Mouse (Mus musculus) neutrophil, adult 65 days (primary cell): Measurements from ENCODE around the gene Stoml2. TPM values are rescaled to one million over a fixed set of nuclear protein-coding genes. Genes with fewer than 3 reads are reported as not detected.

ENCODE experiments used
- total RNA-seq: library from RNA; stranded (reverse); gene quantifications from 2 replicates; pipeline ENCODE4 v1.2.4, GENCODE M21; 2023

Gene Stoml2
- 37.9 and 43.3 TPM in 2 replicates for total RNA-seq

DNA sequence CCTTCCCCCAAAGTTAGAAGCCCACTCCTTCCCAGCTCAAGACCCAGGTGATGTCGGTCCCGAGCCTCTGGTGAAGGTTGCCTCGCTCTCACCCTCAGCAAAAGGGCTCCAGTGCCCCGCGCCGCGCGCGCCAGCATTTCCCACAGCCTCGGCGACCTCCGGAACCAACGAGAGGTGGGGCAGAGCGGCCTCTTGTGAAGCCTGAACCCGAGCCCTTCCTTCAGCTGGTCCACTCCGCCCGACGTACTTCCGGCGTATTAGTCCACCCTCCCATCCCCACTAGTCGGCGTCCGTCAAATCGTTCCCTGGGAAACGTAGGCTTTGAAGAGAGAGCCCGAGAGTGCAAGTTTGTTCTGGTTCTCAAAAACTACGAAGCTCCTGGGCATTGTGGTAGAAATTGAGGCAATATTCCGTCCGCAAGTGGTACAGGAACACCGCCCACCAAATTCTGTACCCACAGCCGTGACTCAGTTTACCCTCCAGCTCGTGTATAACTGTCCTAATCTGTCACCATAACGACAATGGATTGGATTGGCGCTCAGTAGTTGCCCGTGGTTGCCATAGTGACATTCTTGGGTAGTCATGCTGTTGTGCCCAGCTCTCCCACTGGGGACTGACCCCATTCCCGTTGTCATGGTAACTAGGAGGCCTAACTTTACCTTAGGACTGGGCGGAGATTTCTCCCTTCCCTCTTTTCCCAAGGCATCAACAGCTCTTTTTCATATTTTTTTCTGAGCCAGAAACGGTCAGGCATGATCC is at the start of gene Stoml2:
Gene Stoml2, minus strand, starts transcription at position 474 of the 759 bp plus-strand sequence.

DNA sequence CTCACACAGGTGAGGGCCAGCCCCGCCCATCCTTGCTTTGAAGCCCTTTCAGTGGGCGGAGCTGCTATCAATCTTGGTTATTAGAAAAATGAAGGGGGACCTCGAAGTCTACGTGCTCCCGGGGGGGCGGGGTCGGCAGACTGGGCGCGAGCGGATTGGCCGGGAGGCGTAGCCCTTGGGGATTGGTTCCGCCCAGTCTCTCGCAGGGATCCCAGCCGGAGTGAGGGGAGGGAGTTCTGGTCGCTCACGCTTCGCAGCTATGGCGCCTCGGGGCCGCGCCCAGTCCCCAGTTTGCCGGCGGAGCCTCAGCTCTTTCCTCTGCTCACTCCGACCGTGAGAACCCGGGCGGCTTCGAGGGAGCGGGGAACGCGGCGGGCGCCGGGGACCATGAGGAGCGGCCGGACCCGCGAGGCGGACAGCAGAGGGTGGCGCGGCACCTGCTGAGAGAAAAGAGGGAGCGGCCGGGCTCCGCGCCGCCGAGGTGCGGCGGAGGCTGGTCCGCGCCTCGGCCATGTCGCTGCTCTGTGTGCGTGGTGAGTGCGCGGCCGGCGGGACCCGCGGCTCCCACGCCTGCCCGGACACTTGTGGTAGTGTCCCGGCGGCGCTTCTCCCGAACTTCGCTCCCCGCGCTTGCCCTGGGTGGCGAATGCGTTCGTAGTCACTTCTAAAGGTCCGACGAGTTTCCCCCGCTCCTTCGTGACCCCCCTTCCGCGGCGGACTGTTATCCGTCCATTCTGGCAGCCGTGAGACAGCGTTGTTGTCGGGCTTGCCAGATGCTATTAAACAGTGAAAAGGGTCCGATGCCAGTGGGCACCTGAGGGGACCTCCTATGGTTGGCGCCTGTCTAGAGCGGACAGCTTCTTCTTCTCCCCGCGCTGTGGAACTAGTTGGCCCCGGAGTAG is 27.5 kb upstream of the Stoml2 start, which contains the start of gene Unc13b:
Gene Unc13b, plus strand, starts transcription at position 201 of the 902 bp plus-strand sequence.

DNA sequence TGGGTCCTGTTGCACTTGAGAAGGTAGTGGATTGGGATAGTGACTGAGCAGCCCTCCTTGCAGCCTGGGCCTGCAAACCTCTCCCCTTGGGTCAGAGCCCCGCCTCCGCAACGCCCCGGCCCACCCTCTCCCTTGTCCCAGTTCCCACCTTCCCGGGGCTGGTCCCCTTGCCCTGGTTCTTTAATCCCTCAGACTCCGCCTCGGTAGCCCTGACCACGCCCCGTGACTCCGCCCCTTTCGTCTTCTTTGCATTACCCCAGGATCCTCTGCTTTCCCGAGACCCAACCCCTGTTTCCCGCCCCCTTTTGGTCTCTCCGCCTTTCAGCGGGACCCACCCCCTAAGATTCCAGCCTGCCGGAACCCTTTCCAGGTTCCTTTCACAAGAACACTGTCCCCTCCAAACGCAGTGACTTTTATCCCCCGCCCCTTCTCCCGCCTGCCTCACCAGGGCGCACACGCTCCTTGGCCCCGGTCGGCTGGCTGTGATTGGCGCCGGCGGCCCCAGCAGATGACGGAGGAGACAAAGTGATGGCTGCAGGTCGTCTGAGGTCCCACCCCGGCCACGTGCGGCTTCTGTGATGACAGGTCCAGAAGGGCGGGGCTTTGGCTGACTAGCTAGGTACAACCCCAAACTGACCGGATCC is 14.3 kb upstream of the Stoml2 start, which contains the start of gene Fam214b:
Gene Fam214b, minus strand, starts transcription at position 562 of the 644 bp plus-strand sequence.

DNA sequence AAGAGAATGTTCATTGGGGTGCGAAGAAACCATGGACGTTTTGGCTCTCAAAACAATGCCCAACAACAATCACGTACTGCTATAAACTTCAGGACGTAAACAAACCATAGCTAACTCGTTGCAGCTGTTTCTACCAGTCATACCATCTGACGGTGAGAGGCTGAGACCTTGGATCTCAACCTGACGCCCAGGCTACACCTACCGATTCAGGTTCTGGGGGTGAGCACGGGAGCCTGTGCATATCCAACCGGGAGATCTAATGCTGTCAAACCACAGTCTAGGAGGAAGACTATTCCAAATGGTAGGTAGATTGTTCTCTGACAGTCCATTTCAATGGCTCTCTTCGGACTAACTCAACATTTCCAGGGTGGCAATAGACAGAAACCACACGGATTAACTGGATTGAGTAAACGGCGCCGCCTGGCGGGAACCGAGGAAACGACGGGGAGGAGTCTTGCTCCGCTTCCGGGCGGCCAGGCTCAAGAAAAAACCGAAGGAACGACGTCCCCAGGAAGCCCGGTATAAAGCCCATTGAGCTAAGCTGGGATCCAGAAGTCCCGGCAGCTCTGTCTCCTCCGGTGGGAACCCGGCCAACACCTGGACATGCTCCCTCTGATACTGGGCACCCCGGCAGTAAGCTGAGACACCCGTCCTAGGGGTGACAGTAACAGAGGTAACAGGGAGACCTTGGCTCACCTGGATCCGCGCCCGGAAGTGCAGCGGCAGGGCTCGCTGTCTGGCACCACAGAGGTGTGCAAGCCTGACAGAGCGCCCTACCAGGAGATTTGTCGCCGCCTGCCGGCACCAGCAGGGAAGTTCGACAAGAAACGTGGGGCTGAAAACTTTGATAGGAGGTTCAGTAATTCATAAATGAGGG is 6.2 kb downstream of the Stoml2 start, which contains the start of gene Pigo:
Gene Pigo, minus strand, starts transcription at position 736 of the 877 bp plus-strand sequence.

DNA sequence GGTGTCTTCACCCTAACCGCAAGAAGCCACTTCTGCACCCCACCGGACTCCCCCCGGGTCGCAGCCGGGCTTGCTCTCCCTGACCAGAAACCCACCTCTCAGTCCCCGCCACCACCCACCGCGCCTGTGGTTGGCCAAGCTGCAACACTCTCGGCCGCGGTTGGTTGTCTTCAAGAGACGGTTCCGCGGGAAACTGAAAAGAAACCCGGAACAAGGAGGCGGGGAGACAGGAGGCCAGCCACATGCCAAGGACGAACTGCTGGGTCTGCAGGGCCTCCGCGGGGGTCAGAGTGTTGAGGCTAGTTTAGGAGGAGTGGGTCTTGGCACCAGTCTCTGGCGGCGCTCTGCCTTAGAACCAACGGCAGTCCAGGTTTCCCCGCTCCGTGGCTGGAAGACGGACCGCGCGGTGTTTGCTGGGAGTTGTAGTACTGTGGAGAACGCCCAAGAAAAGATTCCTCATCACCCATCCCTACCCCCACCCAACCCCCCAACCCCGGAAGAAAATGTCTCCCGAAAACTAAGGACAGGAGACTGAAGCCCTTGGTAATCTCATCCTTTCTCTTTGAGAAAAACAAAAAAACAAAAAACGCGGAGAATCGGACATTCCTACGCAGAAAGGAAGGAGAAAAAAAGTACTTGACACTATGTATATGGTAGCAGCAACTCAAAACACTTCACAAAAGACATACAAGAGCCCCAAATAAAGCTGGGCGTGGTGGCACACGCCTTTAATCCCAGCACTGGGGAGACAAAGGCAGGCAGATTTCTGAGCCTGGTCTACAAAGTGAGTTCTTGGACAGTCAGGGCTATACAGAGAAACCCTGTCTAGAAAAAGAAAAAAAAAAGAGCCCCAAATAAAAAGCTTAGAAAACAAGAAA is 21.1 kb downstream of the Stoml2 start, which contains the start of gene Fancg:
Gene Fancg, minus strand, starts transcription at position 346 of the 878 bp plus-strand sequence.

DNA sequence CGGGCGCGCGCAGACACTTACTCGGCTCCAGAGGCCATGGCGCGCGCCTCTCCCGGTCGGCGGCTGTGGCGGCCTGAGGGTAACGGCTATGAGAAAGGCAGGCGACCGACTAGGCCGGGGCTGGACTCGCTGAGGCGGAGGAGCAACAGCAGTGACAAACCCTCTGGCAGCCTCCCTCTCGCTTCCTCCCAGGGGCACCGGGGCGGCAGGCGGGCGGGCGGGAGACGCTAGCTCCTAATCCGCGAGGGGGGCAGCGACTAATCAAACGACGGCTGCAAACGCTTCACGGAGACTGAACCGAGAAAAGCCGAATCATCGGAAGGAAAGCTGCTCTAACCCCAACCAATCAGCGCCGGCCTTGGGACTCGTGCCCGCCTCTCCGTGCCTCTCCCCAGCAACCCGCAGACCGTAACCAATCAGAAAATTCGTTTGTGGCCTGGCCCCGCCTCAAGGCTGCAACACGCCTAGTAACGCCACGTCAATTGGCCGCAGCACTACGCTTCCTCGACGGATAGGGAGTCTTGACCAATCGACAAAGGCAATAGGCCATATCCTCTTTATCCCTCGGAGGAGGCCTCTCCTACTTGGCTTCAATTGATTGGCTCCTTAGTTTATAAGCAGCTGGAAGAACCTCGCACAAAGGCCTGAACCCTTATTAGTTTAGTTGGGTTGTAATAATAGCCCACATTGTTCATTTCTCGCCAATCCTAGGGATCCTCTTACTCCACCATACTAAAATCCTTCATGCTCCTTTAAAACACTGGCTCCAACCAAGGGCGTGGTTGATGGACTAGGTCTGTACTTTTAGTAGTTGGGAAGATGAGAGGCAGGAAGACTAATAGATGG is 31.1 kb downstream of the Stoml2 start, which contains the start of gene Vcp:
Gene Vcp, minus strand, starts transcription at position 367 of the 846 bp plus-strand sequence.

Other genes starting within 250 kb of the Stoml2 start
- gene Fam205a1, start 177.8 kb downstream of the Stoml2 start, total RNA-seq: not detected in 2 replicates
- gene Gm12394, start 174.9 kb downstream of the Stoml2 start, total RNA-seq: not detected in 2 replicates
- gene Fam205c, start 157.5 kb downstream of the Stoml2 start, total RNA-seq: not detected in 2 replicates
- 0.54 TPM in 1 of 2 replicates, not detected in the other for gene Phf24, start 115.0 kb downstream of the Stoml2 start, total RNA-seq
- gene Dnajb5, start 81.9 kb downstream of the Stoml2 start, total RNA-seq: 3.6 and 4.7 TPM in 2 replicates
- gene 1700022I11Rik, start 62.1 kb downstream of the Stoml2 start, total RNA-seq: not detected in 2 replicates
- 93.8 and 117 TPM in 2 replicates for gene Vcp, start 31.2 kb downstream of the Stoml2 start, total RNA-seq
- 19.9 and 25.0 TPM in 2 replicates for gene Fancg, start 21.2 kb downstream of the Stoml2 start, total RNA-seq
- gene Pigo, start 5.9 kb downstream of the Stoml2 start, total RNA-seq: 9.8 and 24.3 TPM in 2 replicates
- gene Fam214b, start 14.5 kb upstream of the Stoml2 start, total RNA-seq: 51.8 and 66.6 TPM in 2 replicates
- gene Unc13b, start 27.2 kb upstream of the Stoml2 start, total RNA-seq: 0.06 and 0.48 TPM in 2 replicates
- not detected in 2 replicates for gene Atp8b5, start 235.4 kb upstream of the Stoml2 start, total RNA-seq